Mouse (Mus musculus) kidney, postnatal 4 days (tissue): Measurements from ENCODE around the gene Gpr15.

ENCODE experiments used
- DNase-seq, 2 experiments: peaks; one replicate each; pipeline ENCODE4 v3.0.0; 2021; ENCODE audit warnings: mixed read lengths in 2 of 2

Gene Gpr15

DNA sequence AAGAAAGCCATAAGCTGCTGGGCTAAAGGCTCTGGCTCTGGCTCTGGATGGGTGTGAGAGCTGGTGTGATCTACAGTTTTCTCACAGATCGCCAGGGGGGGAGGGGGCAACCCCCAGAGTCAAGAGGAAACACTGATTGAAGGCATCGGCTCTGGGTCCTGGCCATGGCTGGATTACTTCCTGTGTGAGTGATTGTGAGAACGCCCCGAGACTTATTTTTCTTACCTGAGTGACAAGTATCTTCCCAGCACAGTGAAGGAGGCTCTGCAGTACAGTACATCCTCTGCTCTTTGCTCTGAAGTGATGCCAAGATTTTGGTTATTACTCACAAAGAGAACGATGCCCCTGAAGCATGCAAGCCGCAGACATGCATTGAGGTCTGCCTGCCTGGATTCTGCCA, 17.1 kb downstream of the Gpr15 start:
- DNase-seq: peak in 1 of 2 experiments; percentile 17

DNA sequence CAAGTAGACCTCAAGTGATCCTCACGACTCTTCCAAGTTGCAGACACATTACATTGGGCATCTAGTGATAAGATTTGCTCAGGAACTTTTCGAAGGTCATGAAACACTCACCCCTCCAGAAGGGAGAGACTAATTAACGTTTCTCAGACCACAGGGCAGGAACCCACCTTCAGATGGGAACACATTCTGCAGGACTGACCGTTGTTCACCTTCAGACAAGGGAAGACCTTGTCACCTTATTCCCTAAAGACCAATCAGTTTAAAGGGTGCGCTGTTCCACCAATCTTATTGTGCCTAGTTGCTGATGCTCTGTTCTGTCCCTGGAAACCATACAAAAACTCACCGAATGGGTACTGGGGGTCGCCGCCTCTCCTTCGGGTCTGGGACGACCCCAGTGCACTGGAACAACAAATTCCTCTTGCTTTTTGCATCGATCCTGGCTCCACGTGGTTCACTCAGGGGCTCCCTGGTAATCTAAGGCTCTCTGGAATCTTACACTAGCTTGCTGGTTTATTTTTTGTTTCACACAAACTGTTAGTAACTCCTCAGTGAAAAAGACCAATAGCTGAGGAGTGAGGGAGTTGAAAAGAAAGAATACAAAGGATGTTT, 17.9 kb downstream of the Gpr15 start:
- DNase-seq: no peak

DNA sequence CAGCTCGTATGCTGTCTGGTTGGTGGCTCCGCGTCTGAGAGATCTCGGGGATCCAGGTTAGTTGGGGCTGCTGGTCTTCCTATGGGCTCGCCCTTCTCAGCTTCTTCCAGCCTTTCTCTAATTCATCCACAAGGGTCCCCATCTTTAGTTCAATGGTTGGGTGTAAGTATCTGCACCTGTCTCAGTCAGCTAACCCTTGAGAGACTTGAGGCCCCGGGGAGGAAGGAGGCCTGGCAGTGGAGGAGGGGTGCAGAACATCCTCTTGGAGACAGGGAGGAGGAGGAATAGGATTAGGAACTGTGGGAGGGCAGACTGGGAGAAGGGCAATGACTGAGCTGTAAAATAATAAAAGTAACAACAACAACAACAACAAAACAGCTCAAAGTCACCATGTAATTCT, 18.7 kb downstream of the Gpr15 start:
- DNase-seq: no peak

DNA sequence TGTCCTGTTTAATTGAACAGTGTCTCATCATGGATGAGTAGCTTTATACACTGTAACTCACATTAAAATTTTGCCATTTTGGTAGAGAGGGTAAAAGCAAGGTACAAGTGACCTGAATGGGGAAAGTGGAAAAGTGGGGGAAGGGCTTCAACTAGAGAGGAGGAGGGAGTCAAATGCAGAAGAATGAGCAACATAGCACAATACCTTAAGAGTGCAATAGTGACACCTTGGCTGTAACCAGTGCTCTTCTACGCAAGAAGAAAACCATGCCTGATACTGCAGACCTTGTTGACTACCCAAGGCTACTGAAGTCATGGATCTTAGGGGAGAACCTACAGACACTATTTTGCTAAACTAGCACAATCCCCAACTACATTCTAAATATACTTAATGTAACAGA, 21.6 kb downstream of the Gpr15 start:
- no peak for DNase-seq

DNA sequence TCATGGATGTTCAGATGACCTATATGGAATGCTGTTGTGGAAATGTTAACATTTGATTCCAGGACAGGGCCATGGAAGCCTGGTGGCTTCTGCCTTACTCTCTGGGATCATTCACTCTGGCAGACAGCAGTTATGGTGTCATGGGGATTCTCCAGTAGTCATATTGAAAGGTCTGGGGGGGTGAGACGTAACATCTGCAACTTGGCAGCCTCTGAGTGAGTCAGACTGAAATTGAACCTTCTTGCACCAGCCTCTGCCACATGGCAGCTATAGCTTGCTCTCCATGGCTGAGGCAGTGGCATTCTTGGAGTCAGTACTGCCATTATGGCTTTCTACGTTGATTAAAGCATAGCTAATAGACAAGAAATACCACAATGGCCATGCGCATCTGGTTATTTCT, 22.1 kb downstream of the Gpr15 start:
- no peak for DNase-seq

DNA sequence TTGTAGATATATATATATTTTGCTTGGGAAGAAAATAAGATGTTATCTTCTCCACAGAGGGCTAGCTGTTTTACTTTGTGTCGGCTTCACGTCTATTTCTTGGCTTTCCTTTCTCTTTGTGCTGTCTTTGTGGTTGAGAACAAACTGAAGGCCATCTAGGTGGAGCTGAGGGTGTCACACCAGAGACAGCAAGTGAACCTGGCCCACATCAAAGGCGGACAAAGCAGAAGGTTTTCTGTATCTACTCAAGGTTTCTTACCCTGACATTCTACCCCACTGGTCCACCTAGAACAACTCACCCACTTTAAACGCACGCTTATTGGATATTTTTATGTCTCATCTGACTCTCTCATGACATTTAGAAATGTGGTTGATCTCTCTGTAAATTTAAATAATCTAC, 24.8 kb downstream of the Gpr15 start:
- no peak for DNase-seq

DNA sequence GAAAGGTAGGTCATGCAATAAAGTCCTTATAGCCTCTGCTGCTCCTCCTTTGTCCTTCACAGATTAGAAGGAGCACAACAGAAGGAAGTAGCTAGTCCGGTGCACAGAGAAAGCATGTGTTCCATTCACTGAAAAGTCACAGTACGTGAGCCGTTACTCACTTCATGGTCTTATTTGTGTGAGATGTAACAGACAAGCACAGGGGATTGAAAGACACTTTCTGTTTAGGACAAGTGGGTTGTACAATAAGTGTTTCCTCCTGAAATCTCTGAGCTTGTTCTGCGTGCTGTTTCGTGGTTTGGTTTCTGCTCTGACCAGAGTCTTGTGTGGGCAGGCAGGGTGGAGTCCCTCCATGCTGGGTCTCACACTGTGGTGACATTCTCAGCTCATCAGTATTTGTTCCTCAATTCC, 28.5 kb downstream of the Gpr15 start:
- no peak for DNase-seq

DNA sequence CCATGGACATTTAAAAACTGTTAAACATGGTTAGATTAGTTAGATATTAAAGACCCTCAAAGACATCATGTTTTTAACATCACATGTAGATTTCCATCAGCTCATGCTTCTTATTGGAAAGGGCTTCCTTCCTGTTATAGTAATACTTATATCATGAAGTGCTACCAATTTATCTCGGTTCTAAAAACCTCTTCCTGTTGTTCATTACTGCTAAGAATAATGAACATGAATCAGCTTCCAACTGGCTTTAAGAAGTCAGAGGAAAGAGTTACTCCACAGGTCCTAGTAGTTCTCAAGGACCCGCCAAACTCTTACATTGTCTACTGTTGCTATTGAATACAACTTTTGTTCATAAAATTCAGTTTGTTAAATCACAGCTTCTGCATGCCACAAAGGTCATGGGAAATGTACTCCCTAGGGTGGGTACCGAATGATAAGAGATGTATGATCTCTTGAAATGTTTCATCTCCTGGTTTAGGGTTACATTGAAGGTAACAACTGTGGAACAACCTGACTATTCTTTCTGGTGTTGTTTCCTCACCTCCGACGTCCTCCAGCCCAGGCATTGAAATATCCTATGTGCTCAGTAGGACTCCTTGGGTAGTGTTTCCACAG, 29.2 kb downstream of the Gpr15 start:
- no peak for DNase-seq

DNA sequence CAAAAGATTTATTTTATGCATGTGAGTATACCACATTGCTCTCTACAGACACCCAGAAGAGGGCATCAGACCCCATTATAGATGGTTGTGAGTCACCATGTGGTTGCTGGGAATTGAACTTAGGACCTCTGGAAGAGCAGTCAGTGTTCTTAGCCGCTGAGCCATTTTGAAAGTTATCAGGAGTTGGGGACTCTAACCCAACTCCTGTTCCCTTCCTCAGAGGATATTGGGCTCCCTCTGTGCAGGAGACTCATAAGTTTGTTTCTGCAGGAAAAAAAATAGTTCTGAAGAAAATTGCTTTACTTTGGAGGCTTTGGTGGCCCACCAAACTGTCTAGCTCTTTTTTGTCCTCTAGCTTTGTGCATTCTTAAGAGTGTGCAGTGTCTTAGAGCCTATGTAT, 30.3 kb downstream of the Gpr15 start:
- DNase-seq: no peak

DNA sequence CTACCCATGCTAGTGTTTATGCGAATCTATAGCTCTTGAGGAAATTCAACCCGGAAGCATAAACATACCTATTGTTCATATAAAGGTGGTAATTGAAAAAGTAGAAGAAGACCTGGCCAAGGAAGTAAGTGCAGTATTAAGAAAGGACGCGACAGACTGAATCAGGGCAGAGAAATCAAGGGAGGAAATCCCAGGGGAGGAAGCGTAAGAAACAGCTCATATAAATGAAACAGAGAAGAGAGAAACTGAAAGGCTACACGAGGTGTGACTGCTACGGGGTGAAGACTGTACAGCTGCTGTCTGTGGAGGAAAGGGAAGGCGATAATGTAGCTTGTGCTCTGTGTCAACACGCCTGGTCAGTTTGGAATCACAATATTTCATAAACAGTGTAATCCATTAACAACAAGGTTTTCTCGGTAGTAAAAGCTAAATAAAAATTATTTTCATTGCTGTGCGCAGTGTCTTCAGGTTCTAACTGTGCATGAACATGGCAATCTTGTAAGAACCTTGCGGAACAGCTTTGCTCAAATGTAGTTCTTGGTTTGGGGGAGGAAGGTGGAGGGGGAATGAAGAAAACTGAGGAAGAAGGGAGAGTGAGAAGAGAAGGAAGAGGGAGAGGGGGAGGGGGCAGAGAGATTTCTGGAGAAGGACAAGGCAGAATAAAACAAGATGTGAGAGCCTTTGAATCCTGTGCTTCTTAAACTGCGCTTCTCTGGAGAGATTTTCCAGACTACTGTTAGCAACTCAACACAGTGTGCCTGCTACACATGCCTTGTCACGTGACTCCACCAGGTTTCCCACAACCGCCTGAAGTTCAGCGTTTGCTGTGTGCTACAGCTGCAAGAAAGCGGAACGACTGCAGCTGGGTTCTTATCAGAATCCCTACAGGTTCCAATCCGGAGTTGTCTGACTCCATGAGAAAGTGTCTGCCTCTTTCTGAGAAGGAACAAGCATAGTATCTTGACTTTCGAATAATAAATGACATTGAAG, 33.0 kb downstream of the Gpr15 start:
- DNase-seq: no peak

DNA sequence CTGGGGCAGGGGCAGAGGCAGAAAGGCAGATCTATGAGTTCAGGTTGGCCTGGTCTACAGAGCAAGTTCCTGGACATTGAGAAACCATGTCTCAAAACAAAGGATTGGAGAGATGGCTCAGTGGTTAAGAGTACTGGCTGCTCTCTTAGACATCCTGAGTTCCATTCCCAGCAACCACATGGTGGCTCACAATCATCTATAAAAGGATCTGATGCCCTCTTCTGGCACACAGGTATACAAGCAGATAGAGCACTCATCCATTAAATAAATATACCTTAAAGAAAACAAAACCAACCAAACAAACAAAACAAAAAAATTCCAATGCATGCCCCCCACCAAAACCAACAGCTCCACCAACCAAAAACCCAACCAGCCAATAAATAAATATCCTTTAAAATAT, 34.3 kb downstream of the Gpr15 start:
- no peak for DNase-seq

DNA sequence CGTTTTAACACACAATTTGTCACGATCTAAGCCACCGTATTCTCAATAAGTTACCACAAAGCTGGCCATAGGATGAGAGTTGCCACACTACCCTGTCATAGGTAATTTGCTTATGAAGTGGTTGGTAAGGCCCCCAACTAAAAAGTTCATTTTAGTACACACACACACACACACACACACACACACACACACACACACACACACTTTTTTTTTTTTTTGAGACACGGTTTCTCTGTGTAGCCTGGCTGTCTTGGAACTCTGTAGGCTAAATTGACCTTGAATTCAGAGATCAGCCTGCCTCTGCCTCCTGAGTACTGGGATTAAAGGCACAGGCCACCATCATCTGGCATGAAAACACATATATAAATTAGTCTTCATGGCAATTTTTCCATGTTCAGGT, 35.0 kb downstream of the Gpr15 start:
- DNase-seq: no peak

DNA sequence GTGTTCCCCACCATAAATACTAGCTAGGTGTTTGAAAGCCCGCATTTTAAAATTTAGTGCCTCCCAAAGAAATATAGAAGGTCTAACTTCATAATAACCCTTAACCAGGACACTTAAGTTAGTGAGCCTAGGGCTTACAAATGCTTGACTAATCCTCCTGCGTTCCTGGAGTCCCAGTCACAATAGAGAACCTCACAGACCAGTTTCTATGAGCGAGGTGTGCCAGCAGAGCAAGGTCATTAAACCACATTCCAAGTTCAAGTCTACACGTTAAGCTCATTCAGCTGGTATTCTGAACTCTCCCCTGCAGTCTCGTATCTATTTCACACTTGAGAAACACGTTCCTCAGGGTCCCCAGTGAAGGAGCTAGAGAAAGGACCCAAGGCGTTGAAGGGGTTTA, 36.0 kb downstream of the Gpr15 start:
- no peak for DNase-seq

DNA sequence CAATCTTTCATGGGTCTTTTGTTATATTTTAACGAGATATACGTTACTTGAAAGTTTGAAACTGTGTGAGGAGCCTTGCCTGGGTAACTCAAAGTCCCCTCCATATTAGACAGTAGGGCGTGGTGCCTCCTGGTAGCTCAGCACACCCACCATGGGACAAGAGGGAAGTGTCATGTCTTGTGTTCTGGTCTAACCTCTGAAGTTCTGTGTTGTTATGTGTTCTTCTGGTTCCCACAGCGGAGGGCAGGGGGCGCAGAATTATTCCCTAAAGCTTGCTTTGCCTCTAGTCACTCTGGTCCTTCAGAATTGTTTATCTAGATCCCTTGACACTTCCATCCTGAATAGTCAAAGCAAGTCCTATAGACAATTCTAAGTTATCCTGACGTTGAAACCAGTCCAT, 36.8 kb downstream of the Gpr15 start:
- DNase-seq: no peak

DNA sequence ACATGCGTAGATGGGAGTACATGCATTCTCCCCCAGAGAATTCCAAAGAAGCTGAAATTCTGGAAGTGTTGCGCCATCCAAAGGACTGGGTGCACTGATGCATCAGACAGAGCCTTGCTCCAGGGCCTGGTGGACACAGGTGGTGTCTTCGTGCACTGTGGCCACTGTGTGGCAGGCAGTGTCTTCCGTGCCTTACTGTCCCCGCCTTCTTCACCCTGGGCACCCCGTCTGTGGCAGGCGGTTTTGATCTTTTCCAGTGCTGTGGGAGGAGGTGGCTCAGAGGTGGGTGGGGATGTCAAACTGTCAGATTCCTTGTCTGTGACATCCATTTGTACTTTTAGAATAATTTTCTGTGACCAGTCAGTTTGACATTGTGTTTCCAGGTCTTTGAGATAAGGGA, 40.2 kb downstream of the Gpr15 start:
- no peak for DNase-seq

DNA sequence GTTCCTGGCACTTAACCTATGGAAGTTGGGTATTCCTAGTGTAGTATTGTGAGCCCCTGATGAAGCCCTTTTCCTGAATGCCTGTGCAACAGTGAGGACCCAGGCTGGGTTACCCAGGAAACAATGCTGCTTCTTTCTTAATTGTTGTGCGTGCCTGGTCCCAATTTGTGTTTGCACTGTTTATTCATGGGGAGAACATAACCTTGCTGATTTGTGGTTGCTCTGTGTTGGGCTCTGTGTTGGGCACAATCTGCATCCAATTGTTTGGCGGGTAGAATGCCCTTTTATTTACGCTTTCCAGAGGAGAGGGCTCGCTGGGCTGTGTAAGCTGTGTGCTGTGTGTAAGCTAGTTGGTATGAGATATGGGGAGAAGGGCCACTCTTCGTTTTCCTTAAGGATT, 41.4 kb downstream of the Gpr15 start:
- DNase-seq: no peak

DNA sequence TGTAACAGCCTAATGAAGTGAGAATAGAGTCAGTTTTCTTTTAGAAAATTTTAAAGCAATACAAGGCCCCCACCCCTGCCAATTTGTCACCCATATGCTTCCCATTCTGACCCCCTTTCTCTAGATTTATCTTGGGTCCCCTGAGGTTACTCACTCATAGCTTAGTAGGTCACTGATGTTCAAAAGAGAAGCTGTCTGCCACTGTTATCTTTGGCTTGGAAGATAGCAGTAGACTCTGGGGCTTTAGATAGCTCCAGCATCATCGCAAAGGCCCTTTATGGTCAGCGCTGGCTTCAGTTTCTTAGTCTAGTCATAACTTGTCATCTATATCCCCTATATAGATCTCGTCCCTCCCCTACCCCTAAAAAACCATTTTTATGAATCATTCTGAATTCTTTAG, 42.2 kb downstream of the Gpr15 start:
- no peak for DNase-seq

DNA sequence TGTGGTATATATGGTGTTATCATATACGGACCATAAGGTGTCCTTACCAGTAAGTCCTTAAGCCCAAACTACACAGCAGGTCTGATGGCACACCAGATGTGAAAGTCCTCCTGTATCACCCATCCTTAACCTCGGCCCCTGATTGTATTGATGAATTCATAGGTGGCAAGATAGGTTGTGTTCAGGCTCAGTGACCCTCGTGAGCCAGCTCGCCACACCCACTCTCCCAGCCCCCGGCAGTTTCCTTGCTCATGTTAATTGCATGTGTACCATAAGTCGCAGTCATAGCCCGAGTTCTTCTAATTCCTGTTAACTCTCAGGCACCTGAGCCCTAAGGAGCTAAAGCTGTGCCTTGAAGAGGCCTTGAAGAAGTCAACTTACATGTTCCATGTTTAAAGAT, 42.7 kb downstream of the Gpr15 start:
- no peak for DNase-seq

DNA sequence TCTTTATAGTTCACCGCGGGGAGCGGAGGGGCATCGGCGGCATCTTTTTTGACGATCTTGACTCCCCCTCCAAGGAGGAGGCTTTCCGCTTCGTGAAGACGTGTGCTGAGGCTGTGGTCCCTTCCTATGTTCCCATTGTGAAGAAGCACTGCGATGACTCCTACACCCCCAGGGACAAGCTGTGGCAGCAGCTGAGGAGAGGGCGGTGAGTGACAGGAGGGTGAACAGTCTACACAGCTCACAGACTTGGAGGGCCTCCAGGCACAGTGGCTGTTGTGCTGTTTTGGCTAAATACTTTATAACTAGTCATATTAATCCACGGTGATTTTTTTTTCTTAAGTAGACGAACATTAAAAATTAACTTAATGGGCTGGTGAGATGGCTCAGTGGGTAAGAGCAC, 43.6 kb downstream of the Gpr15 start:
- DNase-seq: peak; percentile 21 to 34

DNA sequence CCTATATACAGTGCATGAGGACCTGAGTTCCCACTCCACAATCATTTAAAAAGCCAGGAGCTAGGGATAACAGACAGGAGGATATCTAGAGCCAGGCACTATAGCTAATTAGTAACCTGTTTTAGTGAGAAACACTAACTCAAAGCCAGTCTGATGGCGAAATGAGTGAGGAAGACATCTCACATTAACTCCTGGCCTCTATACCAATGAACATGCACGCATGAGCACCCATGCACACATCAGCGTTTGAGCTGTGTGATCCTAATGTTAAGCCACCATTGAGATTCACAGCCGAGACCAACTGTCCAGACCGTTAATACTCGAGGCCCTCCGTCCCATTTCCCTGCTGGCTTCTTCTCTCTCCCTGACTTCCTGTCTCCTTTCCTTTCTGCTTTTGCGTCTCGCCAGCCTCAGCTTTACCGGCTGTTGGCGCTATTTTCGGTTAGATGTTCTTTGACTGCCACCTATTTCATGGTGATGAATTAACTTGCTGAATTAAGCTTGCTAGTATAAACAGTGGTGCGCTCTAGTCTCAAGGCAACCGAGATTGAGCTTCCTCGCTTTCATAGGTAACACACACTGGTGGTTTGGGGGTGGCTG, 45.0 kb downstream of the Gpr15 start:
- peak; percentile 21 to 44 for DNase-seq

DNA sequence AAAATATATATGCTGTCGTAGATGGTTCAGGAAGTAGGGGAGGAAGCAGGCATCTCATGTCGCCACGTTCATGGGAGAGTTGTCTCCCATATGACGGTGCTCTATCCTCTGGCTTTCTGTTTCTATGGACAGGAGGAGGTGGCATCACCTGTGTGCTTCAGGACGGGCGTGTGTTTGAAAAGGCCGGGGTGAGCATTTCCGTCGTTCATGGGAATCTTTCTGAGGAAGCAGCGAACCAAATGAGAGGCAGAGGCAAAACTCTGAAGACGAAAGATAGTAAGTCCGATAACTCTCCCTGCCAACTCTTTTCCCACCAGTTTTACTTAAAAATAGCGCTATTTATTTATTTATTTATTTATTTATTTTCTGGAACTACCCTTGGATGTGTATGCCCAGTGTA, 46.5 kb downstream of the Gpr15 start:
- no peak for DNase-seq

DNA sequence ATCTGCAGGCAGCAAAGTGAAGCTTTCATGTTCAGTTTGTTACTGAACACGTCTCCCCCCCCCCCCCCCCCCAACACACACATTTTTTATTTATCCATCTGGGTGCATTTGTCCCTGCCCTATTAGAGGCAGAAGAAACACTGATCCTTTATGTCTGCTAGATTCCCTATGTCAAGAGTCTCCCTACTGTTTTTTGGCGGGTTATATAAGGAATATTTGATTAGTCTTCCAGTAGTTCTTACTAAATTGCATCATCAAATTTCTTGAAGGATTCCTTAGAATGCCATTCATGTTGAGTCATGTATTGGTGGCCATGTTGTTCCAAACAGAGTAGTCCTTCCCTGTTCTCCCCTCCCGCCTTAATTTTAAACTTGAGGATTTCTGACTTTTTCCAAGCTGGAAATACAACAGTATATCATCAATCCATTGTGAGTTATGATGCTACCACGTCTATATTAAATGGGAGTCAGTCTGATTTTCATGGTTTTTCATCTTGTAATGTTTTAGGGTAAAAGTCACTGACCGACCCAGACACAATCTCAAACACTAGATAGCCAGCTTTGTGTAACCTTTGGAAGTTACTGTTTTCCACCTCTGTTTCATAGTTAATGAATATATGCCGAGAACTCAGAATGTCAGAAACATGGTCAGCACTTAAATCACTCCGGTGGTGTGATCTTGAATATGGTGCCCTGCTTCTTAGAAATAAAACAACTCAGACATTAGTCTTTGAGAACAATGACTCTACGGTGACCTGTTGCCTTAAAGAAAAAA, 47.5 kb downstream of the Gpr15 start:
- DNase-seq: no peak

DNA sequence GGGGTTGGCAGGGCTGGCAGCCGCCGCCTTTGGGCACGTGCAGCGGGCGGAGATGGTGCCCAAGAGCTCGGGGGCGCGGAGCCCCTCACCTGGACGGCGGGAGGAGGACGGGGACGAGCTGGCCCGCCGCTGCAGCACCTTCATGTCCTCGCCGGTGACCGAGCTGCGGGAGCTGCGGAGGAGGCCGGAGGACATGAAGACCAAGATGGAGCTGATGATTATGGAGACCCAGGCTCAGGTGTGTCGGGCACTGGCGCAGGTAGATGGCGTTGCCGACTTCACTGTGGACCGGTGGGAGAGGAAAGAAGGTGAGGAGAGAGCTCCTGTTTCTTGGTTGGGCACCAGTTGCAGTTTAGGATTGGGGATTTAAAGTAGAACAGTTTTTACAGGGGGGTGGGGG, 48.2 kb downstream of the Gpr15 start:
- DNase-seq: peak in 1 of 2 experiments; percentile 60
